ENCODE assay signal across 16 mouse cellular contexts in the genomic region with DNA sequence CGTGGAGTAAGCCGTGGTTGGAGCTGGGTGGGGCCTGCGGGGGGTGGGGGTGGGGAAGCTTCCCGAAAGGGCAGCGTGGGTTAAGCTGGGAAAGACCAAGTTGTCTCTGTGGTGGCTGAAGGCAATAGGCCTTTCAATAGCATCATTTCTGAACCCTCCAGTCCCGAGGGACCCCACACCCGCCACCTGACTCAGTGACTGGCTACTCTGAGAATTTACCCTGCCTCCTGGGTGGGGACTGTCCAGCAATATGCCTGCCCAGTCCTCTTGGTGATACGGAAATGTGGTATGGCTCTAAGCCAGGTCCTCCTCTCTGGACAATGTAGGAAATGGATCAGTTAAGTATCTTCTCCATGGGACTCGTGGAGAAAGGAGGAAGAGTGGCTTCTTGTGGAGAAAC. TPM values are rescaled to one million over a fixed set of nuclear protein-coding genes. Genes with fewer than 3 reads are reported as not detected.
DNase-seq lines count a peak whose midpoint lies in the region; ATAC-seq and TF ChIP-seq lines count a peak whose summit lies in the region.
"Had no signal": no experiment of that assay in that cellular context is flagged by ENCODE, and none has a peak within 500 bp of the region (broad histone marks: within the 10 kb centered on the region; RNA-seq: fewer than 3 reads in every experiment).

No protein-coding gene starts in this region.

- H3K9me3 ChIP-seq in heart, embryonic 14.5 days (ENCODE audit: control insufficient read depth, low read length) = no peaks in the 10 kb centered on the region
- H3K9me3 ChIP-seq: embryonic facial prominence, embryonic 10.5 days; forebrain, embryonic 10.5 days; hindbrain, embryonic 12.5 days had no signal

- peaks cover 24 to 38% of the 10 kb centered on the region in 2 experiments for H3K4me1 ChIP-seq in heart, embryonic 14.5 days (ENCODE audit: control insufficient read depth in 2 of 2, insufficient read depth in 2 of 2, low read length in 2 of 2)
- H3K4me1 ChIP-seq: hindbrain, embryonic 12.5 days had no signal

- H3K27ac ChIP-seq in heart, embryonic 14.5 days (replicated peaks in 1 of 2; ENCODE audit: control insufficient read depth in 1 of 2, insufficient read depth in 1 of 2, low read depth in 2 of 2, low read length in 2 of 2) = no peak overlapping the region
- H3K27ac ChIP-seq: embryonic facial prominence, embryonic 10.5 days; forebrain, embryonic 10.5 days; hindbrain, embryonic 12.5 days; layer of hippocampus, adult 2 months had no signal

- no peaks in the 10 kb centered on the region for H3K27me3 ChIP-seq in heart, embryonic 14.5 days (ENCODE audit: control insufficient read depth, insufficient read depth, low read length)
- no peaks in the 10 kb centered on the region for H3K27me3 ChIP-seq in myocyte (ENCODE audit: control insufficient read depth, insufficient read depth, insufficient read length)

- no peak for DNase-seq in heart, postnatal 25 days (ENCODE audit: low spot score)
- DNase-seq in adipocyte (ENCODE audit: low spot score) = peak; percentile 64
- DNase-seq in kidney, postnatal 4 days = peak; percentile 41 to 52
- DNase-seq in thymus, postnatal 36 days = no peak
- DNase-seq in spleen, adult 18-20 months = no peak
- DNase-seq: cerebellum, adult 18-20 months; thymus, postnatal 25 days had no signal

- H3K79me2 ChIP-seq in myocyte (ENCODE audit: control insufficient read depth, insufficient read depth) = no peaks in the 10 kb centered on the region

- H3ac ChIP-seq in myocyte (ENCODE audit: control insufficient read depth, insufficient read length) = no peak overlapping the region

- WGBS in heart, embryonic 14.5 days = 38% methylated on average over 9 of the region's 9 CpGs

- TF ChIP-seq POLR2A in myocyte (IDR thresholded peaks at IDR 0.05; ENCODE audit: insufficient read length, low read depth) = no peak

- peak overlapping the region; percentile 15; the same call in 1 of the 2 replicates for H3K4me2 ChIP-seq in heart, embryonic 14.5 days (ENCODE audit: low read length)
- H3K4me2 ChIP-seq in myocyte (ENCODE audit: low read depth) = peak overlapping the region; percentile 70
- H3K4me2 ChIP-seq: hindbrain, embryonic 12.5 days had no signal

- H3K9ac ChIP-seq in heart, embryonic 14.5 days (ENCODE audit: low read length) = no peak overlapping the region; the same call in 1 of the 2 replicates
- H3K9ac ChIP-seq: hindbrain, embryonic 12.5 days had no signal

- H3K36me3 ChIP-seq in heart, embryonic 14.5 days (ENCODE audit: control insufficient read depth, insufficient read depth, low read length) = no peaks in the 10 kb centered on the region
- no peaks in the 10 kb centered on the region for H3K36me3 ChIP-seq in myocyte (ENCODE audit: control insufficient read depth, insufficient read depth)
- H3K36me3 ChIP-seq: embryonic facial prominence, embryonic 10.5 days; forebrain, embryonic 10.5 days; G1E; hindbrain, embryonic 12.5 days had no signal

- ATAC-seq in heart, embryonic 14.5 days (ENCODE audit: insufficient number of reproducible peaks, insufficient read depth, low FRiP score, low read depth) = no peak
- no peak for ATAC-seq in CD4-positive, CD25-positive, alpha-beta regulatory T cell, adult 4 months

- intact Hi-C loops in heart, postnatal 25 days (cut with DNase I) = no loop called here

- no peak overlapping the region for H3K4me3 ChIP-seq in heart, embryonic 14.5 days (ENCODE audit: control insufficient read depth in 1 of 2, insufficient read depth in 1 of 2, low read depth in 1 of 2, low read length in 2 of 2)
- H3K4me3 ChIP-seq in myocyte = peak overlapping the region; percentile 5
- H3K4me3 ChIP-seq: embryonic facial prominence, embryonic 10.5 days; forebrain, embryonic 10.5 days; hindbrain, embryonic 12.5 days; layer of hippocampus, adult 2 months had no signal

TF ChIP-seq in myocyte, 11 proteins besides CTCF, POLR2A, EP300 and RAD21:
- TF ChIP-seq TCF3 (IDR thresholded peaks at IDR 0.05; ENCODE audit: insufficient read length, low read depth) = no peak
- TF ChIP-seq MYOD1 (IDR thresholded peaks at IDR 0.05; ENCODE audit: control insufficient read depth in 1 of 3, insufficient read length in 2 of 3, low read depth in 2 of 3) = peak in 1 of 3 experiments; percentile 26
- no peak for TF ChIP-seq POLR2AphosphoS2 (IDR thresholded peaks at IDR 0.05; ENCODE audit: insufficient read length, low read depth)
- no peak for TF ChIP-seq CEBPB (IDR thresholded peaks at IDR 0.05; ENCODE audit: insufficient read depth, poor library complexity, severe bottlenecking)
- peak; percentile 51 for TF ChIP-seq USF1 (IDR thresholded peaks at IDR 0.05; ENCODE audit: low read depth)
- no peak for TF ChIP-seq MYOG (IDR thresholded peaks at IDR 0.05; ENCODE audit: control insufficient read depth in 1 of 3, insufficient read depth in 1 of 3, insufficient read length in 2 of 3, low read depth in 2 of 3)
- no peak for TF ChIP-seq REST (IDR thresholded peaks at IDR 0.05; ENCODE audit: insufficient read depth, insufficient read length)

RNA-seq across cellular contexts. Expression of a gene that starts 11.8 kb away (rescaled TPM):
- 6.9 and 8.0 TPM in 2 replicates for polyA plus RNA-seq in heart, embryonic 14.5 days (2014; fragmentation: Nextera tagmentation; extraction: Ambion mirVana)
- 1 to 10 TPM; 2.0 to 2.2 TPM for total RNA-seq in heart, postnatal 25 days (2021)
- polyA plus RNA-seq in myocyte (2012; fragmentation: generic; extraction: Trizol) = 7.7 TPM
- under 1 TPM in 1 of 2 experiments, not detected in 1; 0.22 TPM for polyA plus RNA-seq in CD4-positive, CD25-positive, alpha-beta regulatory T cell, adult 4 months (2017; shearing (Covaris generic))
- polyA plus RNA-seq: G1E had no signal

RNA-seq across cellular contexts. Expression of a gene that starts 29.1 kb away (rescaled TPM):
- polyA plus RNA-seq in heart, embryonic 14.5 days (2014; fragmentation: Nextera tagmentation; extraction: Ambion mirVana) = 10.0 and 13.7 TPM in 2 replicates
- total RNA-seq in heart, postnatal 25 days (2021) = 1 to 10 TPM; 4.2 to 5.9 TPM
- polyA plus RNA-seq in myocyte (2012; fragmentation: generic; extraction: Trizol) = 0.04 TPM
- polyA plus RNA-seq in CD4-positive, CD25-positive, alpha-beta regulatory T cell, adult 4 months (2017; shearing (Covaris generic)) = under 1 TPM in 1 of 2 experiments, not detected in 1; 0.08 TPM
- total RNA-seq: layer of hippocampus, adult 2 months had no signal

RNA-seq across cellular contexts. Expression of a gene that starts 56.8 kb away (rescaled TPM):
- not detected in 2 replicates for polyA plus RNA-seq in heart, embryonic 14.5 days (2014; fragmentation: Nextera tagmentation; extraction: Ambion mirVana)
- total RNA-seq in heart, postnatal 25 days (2021) = not detected
- polyA plus RNA-seq in myocyte (2012; fragmentation: generic; extraction: Trizol) = not detected
- polyA plus RNA-seq in CD4-positive, CD25-positive, alpha-beta regulatory T cell, adult 4 months (2017; shearing (Covaris generic)) = 1 to 10 TPM in 1 of 2 experiments, under 1 TPM in 1; 0.66 to 1.1 TPM
- total RNA-seq: G1E had no signal
- polyA plus RNA-seq: G1E; liver, embryonic 16.5 days had no signal

Comparison
In these comparisons a context has a peak if more than half of its experiments do, and no peak if none do; other contexts are left out.
1. DNase-seq: peak in adipocyte (single experiment) and kidney, postnatal 4 days (2 of 2); none in heart, postnatal 25 days (single experiment), thymus, postnatal 36 days (0 of 2) and spleen, adult 18-20 months (0 of 2).
2. RNA of a gene that starts 29.1 kb away (polyA plus RNA-seq): 10.0 to 13.7 TPM in heart, embryonic 14.5 days; 0.08 TPM in CD4-positive, CD25-positive, alpha-beta regulatory T cell, adult 4 months and 0.04 TPM in myocyte (single experiment); every median in the first group is over 10 times any median in the second.